Mouse (Mus musculus): ENCODE measurements around the gene Elk3. TPM values are rescaled to one million over a fixed set of nuclear protein-coding genes. Genes with fewer than 3 reads are reported as not detected.

The Elk3 gene
- total RNA-seq, 2 experiments from 2014 or later, result 31.7 to 32.9 TPM

- DNase-seq, result no peak
- intact Hi-C loops (cut with DNase I; ENCODE audit: low total_unique reads), result no loop called here
Measured at GRCm38 (mm10) chr10:93335001-93335400, 24.1 kb upstream of the Elk3 start.

DNA sequence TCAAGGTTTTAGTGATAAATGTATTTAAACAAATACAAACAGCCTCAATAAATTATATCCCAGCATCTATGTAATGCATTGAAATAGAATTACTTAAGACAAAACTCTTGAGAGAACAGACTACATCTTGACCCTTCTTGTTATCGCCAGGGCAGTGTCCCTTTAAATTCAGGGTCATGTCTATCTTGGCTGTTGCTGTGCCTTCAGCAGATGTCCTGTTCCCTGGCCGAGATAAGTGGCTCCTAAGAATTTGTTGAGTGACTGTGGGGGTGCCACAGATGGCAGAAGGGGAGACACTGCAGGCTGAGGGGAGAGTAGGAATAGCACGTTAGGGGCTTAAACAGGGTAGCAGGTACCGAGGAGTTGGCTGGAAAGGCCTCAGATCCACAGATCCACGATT is 22.3 kb upstream of the Elk3 start:
- no peak for DNase-seq
- intact Hi-C loops (cut with DNase I; ENCODE audit: low total_unique reads), result no loop called here

- intact Hi-C loops (cut with DNase I; ENCODE audit: low total_unique reads), result no loop called here
- DNase-seq, result no peak
Measured at GRCm38 (mm10) chr10:93332261-93332809, 21.4 kb upstream of the Elk3 start.

GRCm38 (mm10) chr10:93331543-93331942 is 20.6 kb upstream of the Elk3 start:
- intact Hi-C loops (cut with DNase I; ENCODE audit: low total_unique reads), result no loop called here
- DNase-seq, result peak; percentile 22

DNA sequence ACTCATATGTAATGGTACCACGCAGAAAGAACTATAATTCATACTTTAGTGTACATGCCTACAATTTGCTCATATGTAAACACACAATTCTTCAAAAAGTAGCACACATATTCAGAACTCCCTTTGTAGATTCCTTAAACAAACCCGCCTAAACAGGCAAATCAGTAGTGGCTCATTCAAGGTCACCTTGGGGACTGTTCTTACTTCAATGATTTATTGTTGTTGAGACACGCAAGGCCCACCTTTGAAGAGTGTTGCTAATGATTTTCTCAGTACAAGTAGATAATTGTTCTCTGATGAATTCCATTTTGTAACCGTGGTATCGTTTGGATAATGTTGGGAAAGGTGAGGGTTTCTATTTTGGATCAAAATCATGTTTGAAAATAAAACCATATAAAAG is 17.4 kb upstream of the Elk3 start:
- DNase-seq, result no peak
- intact Hi-C loops (cut with DNase I; ENCODE audit: low total_unique reads), result no loop called here

DNA sequence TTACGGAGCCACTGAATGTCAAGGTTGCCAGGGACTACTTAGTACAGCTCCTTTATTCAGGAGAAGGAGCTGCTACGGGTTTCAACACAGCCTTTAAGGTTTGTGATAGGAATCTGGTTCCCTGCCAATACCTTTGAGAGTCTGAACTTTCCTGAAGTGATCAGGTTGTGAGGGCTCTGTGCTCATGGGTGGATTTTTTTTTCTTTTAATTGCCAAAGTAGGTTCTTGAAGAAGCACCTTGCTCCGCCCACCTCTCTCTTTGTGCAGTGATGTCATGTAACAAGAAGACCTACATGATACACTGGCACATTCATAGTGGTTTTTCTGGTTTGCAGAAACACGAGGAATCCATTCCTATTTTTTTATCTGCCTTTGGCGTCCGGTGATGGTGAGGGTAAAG is 16.3 kb upstream of the Elk3 start:
- intact Hi-C loops (cut with DNase I; ENCODE audit: low total_unique reads), result no loop called here
- no peak for DNase-seq

GRCm38 (mm10) chr10:93326741-93327100 is 15.8 kb upstream of the Elk3 start:
- intact Hi-C loops (cut with DNase I; ENCODE audit: low total_unique reads), result no loop called here
- DNase-seq, result no peak

- no peak for DNase-seq
- intact Hi-C loops (cut with DNase I; ENCODE audit: low total_unique reads), result no loop called here
Measured at GRCm38 (mm10) chr10:93325804-93326740, 15.1 kb upstream of the Elk3 start.

GRCm38 (mm10) chr10:93325369-93325768 is 14.4 kb upstream of the Elk3 start:
- DNase-seq, result no peak
- intact Hi-C loops (cut with DNase I; ENCODE audit: low total_unique reads), result no loop called here

- no peak for DNase-seq
- intact Hi-C loops (cut with DNase I; ENCODE audit: low total_unique reads), result no loop called here
Measured at GRCm38 (mm10) chr10:93324438-93324837, 13.5 kb upstream of the Elk3 start.

DNA sequence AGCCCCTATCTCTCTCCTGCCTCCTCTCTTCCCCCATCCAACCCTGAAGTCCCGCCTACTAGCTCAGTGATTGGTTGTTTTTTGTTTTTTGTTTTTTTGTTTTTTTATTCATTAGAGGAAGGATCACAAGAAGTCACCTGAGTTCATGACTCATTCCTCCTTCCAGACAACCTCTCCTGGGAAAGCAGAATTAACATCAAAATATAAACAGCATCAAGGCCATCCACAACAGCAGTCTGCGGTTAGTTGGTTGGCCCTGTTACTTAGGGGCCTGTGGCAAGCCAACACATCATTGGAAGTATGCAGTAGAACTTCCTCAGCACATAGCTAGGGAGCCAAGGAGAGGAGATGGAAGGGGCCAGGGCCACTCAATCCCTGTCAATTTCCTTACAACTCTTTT is 12.7 kb upstream of the Elk3 start:
- intact Hi-C loops (cut with DNase I; ENCODE audit: low total_unique reads), result no loop called here
- DNase-seq, result no peak

- no peak for DNase-seq
- intact Hi-C loops (cut with DNase I; ENCODE audit: low total_unique reads), result no loop called here
Measured at GRCm38 (mm10) chr10:93321763-93322162, 10.8 kb upstream of the Elk3 start.

- no peak for DNase-seq
- intact Hi-C loops (cut with DNase I; ENCODE audit: low total_unique reads), result no loop called here
Measured at GRCm38 (mm10) chr10:93320148-93320547, 9.2 kb upstream of the Elk3 start.

GRCm38 (mm10) chr10:93319526-93320063 is 8.7 kb upstream of the Elk3 start:
- intact Hi-C loops (cut with DNase I; ENCODE audit: low total_unique reads), result no loop called here
- no peak for DNase-seq

GRCm38 (mm10) chr10:93316909-93317308 is 6.0 kb upstream of the Elk3 start:
- intact Hi-C loops (cut with DNase I; ENCODE audit: low total_unique reads), result no loop called here
- no peak for DNase-seq

- intact Hi-C loops (cut with DNase I; ENCODE audit: low total_unique reads), result no loop called here
- DNase-seq, result no peak
Measured at GRCm38 (mm10) chr10:93311576-93311975, 641 bp upstream of the Elk3 start.

DNA sequence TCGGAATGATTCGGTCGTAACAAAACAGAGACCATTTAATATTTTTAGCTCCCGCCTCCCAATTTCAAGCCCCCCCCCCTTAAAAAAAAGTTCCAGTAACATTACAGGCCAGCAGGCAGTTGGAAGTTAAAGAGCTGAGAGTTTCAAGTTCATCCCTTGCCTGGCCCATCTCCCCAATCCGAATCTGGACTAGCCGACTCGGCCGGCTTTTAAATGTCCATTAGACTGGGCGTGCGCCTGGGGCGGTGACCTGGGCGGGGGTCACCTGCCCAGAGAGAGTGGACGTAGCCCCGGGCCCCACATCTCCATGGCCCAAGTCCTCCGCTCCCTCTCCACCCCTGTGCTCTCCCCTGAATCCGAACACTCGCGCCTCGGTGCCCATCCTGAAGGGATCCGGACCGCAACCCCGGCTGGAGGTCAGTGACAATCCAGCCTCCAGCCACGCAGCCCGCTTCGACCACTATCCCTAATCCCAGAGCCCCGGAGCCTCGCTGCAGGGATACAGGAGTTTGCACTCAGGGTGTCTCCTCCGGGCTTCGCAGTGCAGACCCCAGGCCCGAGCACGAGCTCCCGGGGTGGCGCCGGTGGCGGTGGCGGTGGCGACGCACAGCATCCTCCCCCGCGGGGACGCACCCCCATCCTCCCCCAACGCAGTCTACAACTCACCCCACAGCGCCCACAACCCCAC is 857 bp downstream of the Elk3 start:
- intact Hi-C loops (cut with DNase I; ENCODE audit: low total_unique reads), result no loop called here
- peak; percentile 36 for DNase-seq

- peak; percentile 39 for DNase-seq
- intact Hi-C loops (cut with DNase I; ENCODE audit: low total_unique reads), result no loop called here
Measured at GRCm38 (mm10) chr10:93309131-93309933, 1.6 kb downstream of the Elk3 start.

DNA sequence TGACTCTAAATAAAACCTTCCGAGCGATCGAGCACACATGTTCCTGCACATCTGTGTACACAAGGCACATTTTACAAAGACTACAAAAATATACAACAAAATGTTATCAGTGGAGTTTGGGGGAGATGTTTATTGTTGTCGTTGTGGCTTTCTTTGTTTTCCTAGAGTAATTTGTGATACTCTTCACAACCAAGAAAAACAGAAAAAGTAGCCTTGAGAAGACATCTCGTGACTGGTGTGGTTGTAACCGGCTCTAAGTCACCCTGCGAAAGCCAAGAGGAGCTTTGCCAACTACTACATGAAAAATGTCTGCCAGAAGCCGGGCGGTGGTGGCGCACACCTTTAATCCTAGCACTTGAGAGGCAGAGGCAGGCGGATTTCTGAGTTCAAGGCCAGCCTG is 4.6 kb downstream of the Elk3 start:
- intact Hi-C loops (cut with DNase I; ENCODE audit: low total_unique reads), result no loop called here
- DNase-seq, result no peak

DNA sequence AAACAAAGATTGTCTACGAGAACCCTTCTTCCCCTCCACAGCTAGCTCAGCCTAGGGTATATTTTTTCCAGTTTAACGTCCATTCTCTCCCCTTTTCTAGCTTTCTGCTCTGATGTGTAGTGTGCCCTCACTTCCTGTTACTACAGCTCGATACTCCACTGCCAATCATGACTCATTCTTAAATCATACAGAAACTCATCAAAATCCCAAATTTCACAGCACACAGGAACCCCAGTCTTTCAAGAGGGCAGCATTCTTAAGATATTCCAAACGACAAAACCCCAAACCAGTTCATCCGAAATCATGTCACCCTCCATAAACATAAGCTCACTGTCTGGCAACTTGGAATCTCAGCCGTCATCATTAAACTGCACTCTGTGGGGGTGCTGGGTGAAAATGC is 5.0 kb downstream of the Elk3 start:
- no peak for DNase-seq
- intact Hi-C loops (cut with DNase I; ENCODE audit: low total_unique reads), result no loop called here
